Mouse (Mus musculus): ENCODE data around the gene Gm10377.
"Not testable (repeated sequence)": the region's sequence is repeated elsewhere in the genome, so short reads cannot be mapped to it uniquely, and the experiment has no call there.

The Gm10377 gene

DNA sequence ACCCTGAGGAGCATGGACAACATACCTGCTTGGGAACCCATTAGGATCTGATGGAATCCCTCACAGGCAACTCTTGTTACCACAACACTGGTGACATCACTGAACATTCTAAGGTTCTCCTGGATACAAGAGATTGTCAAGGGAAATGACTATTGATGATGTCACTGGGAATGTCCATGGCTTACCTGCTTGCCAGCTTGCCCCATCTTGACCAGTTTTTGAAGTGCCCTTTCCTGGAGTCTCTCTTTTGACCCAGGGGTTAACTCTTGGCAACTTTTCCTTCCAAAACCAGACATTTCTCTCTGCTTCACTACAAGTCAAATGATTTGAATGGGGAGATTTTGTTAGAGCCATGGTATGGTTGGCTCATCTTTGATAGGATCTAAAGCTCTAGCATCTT, at the start of gene Gm10377:
TSS of gene Gm10377 (minus strand) at position 101 of the 400 bp plus-strand sequence.
- not testable (repeated sequence) for DNase-seq (ENCODE audit: low spot score in 2 of 2)

GRCm38 (mm10) chr14:42768721-42769120, 29.1 kb downstream of the Gm10377 start, which contains the start of gene Gm3015:
Gene Gm3015, minus strand, starts transcription at chr14:42768821.
- not testable (repeated sequence) for DNase-seq (ENCODE audit: low spot score in 2 of 2)

All from frontal cortex, postnatal 25 days (tissue).